Mouse (Mus musculus) ovary, postnatal 10 days (tissue): ENCODE measurements at regions not wholly inside any gene's neighbourhood (a gene's known extent, or its start where the extent isn't known, plus 50 kb on each side); places are given as distances from the start of the nearest gene placed in this dataset.

Experiments
- DNase-seq: peaks from one replicate; pipeline ENCODE4 v3.0.0; 2022; ENCODE audit warnings: low spot score

DNA sequence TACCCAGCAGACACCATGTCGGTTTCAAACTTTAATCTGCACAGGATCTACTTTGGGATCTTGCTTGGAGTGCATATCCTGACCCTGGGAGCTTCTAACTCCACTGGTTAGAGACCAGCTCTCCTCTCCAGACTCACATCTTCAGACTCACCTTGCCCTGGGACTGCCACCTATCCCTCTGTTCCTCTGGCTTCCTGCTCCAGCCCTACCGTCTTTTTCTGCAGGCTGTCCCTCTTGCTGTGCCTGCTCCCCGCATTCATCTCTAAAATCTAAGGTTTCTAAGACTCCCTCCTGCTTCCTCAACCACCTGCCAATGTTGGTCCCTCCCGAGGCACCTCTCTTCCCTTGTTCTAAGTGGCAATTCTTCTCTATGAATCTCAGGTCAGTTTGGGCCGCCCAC lies 233.2 kb downstream of the Plpp3 start:
- peak; percentile 36 for DNase-seq

DNA sequence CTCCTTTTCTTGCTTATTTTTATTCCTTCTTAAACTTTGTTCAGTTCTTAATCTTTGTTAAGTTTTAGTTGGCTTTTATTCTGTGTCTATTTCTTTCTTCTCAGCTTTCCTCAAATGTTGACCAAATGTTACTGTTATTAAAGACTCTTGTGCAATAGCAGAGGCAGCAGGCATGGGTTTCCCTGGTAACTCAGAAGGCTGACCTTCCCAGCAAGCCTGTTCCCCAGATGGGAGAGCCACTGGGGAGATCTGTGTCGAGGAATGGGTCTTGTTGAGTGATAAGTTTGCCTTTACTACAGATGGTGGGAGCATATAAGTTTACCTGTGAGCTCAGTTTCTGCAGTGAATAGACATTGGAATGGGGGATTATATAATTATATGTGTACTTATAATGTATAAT lies 237.2 kb downstream of the Plpp3 start:
- no peak for DNase-seq

DNA sequence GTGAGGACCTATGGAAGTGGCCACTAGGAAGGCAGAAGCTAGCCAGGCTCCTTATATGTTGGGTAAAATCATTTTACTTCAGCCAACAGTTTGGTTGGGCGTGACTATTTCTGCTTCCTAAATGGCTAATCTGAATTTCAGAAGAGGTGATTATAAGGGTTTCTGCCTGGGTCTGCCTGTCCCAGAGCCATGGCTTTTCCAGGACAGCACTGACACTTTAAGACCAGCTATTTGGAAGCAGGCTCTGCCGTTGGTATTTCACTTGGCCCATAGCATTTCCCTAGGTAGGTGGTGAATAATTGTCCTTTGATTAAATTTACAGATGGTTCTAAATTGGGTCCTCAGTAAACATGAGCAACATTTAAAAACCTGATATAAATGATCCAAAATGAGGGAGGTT lies 240.3 kb downstream of the Plpp3 start:
- DNase-seq: no peak

DNA sequence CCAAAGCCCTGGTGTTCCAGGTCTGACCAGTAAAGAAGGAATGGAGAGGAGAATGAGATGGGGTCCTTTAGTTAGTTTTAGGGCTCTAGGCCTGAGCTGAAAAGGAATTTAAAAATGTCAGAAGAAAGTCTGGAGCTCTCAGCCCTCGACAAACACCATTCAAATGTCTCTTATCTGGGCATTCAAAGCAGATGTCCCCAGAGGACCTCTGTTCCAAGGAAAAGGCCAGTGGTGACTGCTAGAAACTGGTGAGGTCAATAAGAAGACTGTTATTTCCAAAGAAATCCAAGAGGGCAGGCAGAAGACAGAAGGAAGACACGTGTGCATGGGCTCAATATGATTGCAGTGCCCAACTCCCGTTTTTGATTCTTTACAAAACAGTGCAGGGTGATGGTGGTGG lies 244.9 kb downstream of the Plpp3 start:
- no peak for DNase-seq

DNA sequence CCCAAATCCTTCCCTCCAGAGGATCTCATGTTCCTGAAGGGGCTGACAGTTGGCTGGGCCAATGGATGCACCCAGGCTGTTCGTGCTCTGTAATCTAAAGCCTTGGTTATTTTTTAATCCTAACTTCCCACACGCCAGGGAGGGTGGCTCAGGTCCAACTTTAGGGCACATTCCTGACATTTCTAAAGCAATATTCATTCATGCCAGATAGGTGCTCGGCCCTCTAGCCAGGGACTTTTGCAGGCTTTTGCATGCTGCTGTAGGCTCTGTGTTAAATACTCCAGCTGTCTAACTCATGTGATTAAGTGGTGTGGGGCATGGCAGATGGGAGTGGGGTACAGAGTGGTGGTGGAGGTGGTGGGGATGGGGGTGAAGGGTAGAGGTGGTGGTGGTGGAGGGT lies 246.0 kb downstream of the Plpp3 start:
- DNase-seq: no peak

DNA sequence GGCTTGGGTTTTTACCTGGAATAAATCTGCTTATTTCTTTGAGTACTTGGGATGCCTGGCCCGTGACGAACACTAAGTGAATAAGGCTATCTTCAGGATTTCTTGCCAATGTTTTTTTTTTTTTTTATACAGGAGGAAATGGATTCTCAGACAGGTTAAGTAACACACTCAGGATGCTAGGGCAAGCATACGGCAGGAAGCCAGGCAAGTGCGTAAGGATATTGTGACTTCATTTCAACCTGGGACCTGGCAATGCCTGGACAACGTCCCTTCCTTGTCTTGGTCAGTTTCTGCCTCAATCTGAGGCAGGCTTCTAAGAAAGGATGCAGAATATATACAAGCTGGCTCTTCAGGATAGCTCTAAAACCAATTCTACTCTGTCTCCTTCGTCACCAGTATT lies 246.5 kb downstream of the Plpp3 start:
- no peak for DNase-seq

DNA sequence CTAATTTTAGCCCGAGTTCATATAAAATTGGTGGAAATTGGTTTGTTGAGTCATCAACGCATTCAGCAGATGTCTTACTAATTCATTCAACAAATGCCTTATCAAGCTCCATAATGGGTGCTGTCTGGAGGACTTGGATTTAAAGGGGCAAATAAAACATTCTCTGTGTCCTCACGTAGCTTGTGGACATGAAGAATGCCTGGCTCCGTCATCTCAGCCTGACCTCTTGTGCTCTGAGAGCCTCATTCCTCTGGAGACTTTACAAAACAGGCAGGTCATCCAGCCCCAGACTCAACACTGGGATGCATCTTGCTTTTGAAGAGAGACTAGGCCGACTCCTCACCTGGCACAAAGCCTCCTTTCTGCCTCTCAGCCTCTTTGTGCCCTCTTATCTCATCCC lies 248.6 kb downstream of the Plpp3 start:
- no peak for DNase-seq

DNA sequence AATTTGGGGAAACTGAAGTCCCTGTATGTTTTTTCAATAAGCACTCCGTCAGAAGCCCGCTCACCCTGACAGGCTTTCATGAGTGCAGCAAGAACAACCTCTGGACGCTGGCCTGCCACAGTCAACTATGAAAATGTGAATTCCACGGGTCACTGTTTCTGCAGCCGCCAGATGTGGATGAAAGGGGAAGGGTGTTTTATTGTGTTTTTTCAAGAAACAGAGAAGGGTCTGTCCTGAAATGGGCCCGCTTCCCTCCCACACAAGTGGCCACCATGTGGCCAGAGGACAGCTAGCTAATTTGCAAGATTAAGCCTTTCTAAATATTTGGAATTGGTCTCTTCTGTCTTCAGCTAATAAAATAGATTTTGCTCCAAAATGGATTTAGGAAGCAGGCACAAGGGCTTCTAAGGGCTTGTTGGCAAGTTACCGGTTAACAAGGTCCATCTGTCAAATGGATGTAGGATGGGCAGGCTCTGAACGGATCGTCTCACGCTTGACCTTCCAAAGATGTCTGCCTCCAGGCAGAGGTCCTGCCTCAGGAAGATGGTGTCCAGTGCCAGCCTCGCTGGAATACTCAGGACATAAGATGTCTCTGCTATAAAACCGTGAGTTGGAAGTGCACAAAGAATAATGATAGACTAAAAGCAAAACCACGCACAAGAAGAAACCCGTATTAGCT lies 249.8 kb downstream of the Plpp3 start:
- DNase-seq: no peak

DNA sequence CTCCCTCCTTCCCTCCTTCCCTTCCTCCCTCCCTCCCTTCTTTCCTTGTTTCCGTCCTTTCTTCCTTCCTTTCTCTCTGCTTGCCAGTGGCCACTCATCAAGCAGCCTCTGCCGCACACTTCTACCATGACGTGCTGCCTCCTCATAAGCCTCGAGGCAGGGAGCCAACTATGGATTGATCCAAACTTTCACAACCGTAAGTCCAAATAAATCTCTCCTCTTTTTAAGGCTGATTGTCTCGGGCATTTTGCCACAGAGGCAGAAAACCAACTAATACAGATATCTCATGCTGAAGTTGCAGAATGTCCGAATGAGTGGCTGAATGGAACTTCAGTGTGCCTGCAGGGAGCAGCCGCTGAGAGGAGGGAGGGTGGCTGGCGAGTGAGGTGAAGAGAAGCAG lies 251.7 kb downstream of the Plpp3 start:
- no peak for DNase-seq

DNA sequence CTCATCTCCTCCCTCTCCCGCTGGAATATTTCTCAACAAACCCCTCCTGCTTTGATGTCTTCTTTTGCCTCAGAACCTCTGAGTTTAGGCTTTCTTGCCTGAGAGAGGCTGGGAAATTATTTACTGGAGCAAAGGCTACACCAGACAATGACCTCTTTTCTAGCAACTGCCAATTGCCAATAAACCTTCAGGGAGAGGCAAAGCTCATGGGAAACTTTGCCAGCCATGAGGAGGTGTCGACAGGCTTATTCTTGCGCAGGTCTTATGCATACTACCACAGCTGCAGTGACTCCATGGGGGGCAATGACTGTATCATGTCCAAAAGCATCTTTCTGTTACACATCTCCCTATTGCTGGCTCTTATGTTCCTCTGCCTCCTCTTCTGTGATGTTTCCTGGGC lies 260.0 kb downstream of the Plpp3 start:
- DNase-seq: no peak

DNA sequence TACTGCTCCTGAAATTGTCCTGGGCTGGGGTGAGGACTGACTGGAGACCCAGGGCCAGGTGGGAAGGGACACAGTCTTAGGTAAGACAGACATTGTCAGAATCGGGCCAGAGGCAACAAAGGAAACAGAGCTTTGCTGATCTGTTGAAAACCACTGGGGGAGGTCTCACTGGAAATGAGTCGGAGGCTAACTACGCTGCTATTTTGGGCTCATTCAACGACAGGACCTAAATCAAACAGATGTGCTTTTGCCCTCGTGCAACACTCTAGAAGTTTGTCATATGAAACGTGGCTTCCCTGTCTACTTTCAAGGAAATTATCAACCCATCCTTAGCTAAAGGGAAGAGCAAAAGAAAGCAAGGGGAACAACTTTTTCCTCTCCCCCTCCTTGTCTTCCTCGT lies 265.3 kb downstream of the Plpp3 start:
- DNase-seq: no peak

DNA sequence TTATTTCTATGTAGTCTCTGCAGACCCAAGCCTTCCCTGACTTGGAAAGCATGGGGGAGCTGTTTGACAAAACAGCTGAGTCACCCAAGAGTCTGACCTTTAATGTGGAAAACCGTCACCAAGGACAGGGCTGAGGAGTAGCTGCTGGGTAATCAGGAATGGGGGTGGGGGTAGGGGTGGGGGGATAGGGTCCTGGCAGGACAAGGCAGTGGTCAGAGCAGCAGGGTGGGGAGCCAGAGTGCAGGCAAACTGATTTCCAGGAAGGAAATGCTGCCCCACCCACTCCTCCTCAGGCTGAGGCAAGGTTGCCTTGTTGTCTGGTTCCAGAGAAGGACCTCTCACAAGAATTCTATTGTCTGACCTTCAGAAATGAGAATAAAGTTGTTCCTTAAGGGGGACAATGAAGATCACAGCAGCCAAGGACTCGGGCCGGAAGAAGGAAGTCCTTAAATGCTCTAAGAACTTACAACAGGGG lies 266.6 kb downstream of the Plpp3 start:
- no peak for DNase-seq

DNA sequence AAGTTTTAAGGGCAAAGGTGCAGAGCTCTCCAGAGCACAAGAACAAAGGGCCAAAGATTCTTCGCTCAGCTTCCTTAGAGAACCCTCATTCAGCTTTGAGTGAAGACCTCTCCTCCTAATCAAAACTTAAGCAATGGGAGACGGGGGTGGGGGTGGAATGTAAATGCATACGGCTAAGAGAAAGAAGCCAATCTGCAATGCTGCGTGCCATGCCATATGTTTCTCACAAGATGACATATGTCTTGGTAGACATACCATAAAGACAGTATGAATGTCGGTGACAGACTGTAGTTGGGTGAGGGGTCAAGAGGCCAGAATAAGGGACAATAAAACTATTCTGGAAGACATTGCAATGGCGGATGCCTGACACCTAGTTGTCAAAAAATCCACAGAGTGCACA lies 267.9 kb downstream of the Plpp3 start:
- no peak for DNase-seq

DNA sequence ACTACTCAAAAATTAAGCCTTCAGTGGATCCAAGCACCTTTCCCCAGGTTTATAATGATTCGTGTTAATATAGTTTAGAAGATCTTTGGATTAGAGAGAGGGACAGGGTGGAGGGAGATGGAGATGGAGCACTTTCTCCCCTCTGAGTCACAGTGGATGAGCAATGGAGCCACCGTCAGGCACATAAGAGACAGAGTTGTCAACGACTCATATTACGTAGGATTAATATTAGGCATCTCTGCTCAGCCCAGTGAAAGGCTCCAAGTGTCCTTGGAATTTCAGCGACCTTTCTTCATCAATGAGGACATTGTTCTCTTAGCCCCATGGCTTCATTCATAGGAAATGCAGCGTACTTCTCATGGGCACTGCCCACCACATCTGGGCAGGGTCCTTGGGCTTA lies 270.4 kb downstream of the Plpp3 start:
- DNase-seq: no peak

DNA sequence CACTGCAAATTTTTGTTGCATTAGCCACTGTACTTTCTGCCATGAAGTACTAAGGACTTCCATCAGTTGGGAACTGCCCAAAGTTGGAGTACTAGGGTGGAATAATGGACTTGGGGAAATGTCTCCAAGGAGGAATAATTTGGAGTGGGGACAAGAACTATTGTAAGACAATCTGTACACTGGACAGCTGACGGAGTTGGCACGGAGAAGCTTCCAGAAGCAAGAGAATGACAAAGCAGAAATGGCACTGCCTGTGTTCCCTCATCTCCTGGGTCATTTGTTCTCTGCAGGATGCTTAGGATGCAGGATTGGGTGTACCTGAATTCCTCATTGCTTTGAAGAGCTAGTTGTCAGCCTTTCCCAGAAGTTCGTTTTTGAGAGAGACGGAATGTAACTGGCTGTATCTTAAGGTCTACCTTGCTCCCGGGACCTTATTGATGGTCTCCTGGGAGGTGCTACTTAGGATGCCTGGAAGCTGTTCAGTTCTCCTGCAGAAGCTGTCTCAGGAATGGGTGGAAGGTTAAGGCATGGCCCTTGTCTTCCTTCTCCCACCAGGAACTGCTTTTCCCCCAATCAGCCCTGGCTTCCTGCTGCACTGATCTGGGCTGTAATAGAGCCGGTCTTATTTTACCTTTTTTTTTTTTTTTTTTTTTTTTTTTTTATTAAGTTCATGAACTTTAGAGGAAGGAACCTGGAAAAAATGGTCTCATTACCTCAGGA lies 272.4 kb downstream of the Plpp3 start:
- DNase-seq: no peak

DNA sequence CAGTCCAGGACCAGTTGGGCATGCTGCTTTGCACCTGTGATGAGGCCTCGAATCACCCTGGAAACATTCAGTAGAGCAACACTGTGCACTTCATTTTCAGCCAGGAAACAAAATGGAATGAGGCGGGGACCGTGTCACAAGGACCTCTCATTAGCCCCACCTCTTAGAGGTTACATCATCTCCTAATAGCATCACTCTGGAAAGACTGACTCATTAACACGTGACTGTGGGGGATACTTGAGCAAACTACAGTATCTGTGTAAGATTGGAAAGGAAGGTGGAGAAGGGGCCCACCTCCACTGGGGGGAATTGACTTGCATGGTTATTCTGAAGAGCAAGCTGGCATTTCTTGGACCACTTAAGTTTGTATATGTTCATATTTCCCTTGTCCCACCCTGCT lies 275.3 kb downstream of the Plpp3 start:
- DNase-seq: no peak

DNA sequence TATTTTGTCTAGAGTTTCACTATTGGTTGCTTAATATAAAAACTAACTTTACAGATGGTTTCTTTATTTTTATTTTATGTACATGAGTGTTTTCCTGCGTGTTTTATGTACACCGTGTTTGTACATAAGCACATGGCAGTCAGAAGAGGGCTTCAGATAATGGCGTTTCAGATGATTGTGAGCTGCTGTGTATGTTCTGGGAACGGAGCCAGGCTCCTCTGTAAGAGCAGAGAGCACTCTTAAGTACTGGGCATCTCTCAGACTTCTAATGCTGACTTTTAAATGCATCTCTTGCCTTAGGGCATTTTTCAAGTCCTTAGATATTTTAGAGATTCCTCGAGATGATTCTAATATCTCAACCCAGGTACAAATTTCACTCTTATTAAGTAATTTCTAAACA lies 280.0 kb downstream of the Plpp3 start:
- DNase-seq: no peak

DNA sequence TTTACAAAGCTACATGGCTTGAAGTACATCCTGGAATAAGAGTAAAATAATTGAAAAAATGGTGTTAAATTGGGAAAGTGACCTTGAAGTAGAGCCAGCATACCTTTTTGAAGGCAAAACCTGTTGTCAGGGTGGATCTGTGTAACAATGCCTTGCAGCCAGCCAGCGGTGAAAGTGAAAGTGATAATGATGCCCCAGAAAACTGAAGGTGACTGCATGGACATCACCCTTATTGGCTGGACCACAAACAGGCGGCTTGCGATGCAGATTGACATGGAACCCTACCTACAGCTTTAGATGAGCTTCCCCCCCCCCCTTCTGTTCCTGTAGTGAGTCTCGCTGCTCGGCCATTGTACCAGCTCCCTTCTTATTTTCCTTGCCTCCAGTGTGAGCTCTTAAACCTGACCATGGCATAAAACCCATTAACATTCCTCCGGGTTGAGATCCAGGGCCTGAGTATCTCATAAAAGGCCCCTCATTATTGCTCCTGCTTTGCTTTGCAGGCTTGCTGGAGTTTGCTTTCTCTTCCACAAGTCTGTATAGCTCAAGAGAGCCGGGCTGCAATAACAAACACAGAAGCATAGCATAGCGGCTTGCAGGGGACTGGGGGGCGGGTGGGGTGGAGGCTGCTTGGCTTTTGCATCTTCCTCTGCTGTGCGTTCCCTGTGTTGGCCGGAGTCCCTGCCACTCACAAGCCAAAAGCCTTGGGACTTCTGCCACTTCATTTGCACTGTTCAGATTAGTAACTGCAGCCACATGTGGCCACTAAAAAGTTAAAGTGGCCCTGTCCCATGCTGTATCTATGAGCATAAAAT lies 292.1 kb downstream of the Plpp3 start:
- no peak for DNase-seq

DNA sequence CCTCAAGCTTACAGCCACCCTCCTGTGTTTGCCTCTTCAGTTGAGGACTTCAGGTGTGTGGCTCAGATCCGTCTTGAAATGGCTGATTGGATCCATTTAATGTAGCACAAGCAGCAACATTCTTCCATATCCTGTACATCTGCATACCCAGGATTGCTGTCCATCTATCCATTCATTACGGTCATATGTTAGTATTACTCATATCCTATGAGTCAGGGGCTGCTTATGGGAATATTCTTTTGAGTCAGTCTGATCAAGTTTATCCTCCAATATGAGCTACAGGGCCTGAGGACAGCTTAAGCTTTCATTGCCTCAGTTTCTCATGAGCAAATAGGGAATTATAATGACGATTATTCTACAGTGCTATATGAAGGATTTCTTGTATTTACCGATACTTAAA lies 293.7 kb downstream of the Plpp3 start:
- no peak for DNase-seq

DNA sequence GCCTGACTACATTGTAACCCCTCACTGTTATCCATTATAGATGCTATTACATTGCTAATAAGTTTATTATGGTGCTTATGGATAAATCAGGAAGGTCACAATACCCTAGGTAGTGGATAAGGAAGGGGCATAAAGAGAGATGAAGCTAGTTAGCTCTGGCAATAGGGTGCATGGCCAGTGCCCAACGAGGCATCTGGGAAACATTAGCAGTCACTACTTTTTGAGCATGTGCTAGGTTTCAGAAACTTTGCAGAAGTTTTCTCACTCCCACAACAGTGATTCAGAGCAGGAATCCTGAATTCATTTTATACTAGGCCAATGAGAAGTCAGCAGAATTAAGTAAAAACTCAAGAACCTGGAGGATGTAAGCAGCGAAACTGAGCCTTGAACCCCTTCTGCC lies 294.7 kb downstream of the Plpp3 start:
- no peak for DNase-seq

DNA sequence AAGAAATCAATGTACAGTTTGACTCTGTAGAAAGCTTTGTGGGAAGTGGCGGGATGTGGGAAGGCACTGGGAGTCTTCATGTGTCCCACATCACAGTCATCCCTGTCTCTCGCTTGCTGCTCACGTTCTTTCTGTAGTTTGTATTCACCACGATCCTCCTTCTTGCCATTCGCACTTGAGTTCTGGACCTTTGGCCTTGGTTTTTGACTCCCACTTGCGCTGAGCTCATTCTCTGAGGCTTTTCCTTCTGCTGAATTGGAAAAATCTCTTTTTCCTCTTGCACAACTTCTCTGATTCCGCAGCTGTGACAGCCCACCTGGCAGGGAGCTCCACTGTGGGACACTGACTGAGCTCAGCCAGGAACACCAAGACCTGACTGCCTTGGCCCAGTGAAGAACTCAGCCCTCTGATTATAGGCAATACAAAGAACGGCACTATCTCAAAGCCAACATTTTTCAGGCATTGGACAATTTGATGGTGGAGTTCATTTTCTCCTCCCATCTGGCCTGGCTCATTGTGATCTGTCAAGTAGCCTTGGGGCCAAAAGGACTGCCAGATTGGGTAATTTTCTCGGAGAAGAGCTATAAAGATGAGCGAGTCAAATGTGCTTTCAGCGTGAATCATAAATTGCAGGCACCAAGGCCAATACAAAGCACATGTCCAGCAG lies 299.9 kb downstream of the Plpp3 start:
- DNase-seq: peak; percentile 21

DNA sequence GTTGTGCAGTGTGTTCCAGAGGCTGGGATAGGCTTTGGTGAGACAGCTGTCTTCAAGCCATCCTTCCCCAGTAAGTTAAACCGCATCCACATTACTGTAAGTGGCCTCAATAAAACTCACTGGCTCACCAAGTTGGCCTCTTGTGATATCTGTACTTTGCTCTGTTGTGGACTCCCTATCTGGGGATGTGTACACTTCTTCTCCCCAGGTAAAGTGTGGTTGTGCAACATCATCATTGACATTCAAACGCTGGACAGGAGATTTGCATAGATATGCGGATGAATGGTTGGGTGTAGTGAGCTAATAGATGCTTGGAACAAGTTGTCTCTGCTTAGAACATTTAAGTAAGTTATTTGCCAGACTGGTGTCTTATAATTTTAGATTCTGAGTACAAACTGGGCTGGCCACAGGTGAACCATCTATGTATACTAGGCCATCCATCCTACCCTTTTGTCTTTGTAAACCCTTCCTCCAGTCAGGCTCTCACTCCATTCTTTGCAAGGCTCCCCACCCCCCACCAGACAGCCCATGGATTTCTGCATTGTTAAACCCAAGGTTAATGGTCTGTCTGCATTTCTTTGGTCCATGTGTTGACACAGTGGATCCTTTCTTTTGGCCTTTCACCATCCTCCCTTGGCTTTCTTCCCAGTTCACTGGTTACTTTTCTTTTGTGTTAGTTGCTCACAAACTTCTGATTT lies 303.0 kb downstream of the Plpp3 start:
- no peak for DNase-seq
